Mouse (Mus musculus) liver, embryonic 13.5 days (tissue): ENCODE data around the gene Flnb. TPM values are rescaled to one million over a fixed set of nuclear protein-coding genes. Genes with fewer than 3 reads are reported as not detected.
A peak's percentile ranks its signal among the peaks of the same experiment; 100 is the strongest.

Experiments used
- ATAC-seq: fragments of 200-750 bp; cut with Nextera tagmentation; 2 replicates; pipeline ENCODE4 v1.8.0; 2017; ENCODE audit warnings: low read depth, mild to moderate bottlenecking, moderate number of reproducible peaks, moderate library complexity
- DNase-seq: peaks from one replicate; pipeline ENCODE4 v3.0.0; 2022
- H3K27ac ChIP-seq: fragments of 300-500 bp; sonication (generic); 2 replicates; pipeline ENCODE4 v1.5.1; 2015; ENCODE audit warnings: moderate library complexity, mild to moderate bottlenecking, inconsistent platforms
- H3K27me3 ChIP-seq: fragments of 300-500 bp; sonication (generic); 2 replicates; pipeline ENCODE4 v1.6.1; 2015; ENCODE audit warnings: mild to moderate bottlenecking, inconsistent platforms
- H3K36me3 ChIP-seq: fragments of 300-500 bp; sonication (generic); 2 replicates; pipeline ENCODE4 v1.6.1; 2015; ENCODE audit warnings: mild to moderate bottlenecking, inconsistent platforms
- H3K4me1 ChIP-seq: fragments of 300-500 bp; sonication (generic); replicated peaks from 2 replicates; pipeline ENCODE4 v1.6.1; 2015; ENCODE audit warnings: inconsistent platforms
- H3K4me2 ChIP-seq: fragments of 300-500 bp; sonication (generic); 2 replicates; pipeline ENCODE4 v1.6.1; 2015; ENCODE audit warnings: inconsistent platforms, mild to moderate bottlenecking, moderate library complexity
- H3K4me3 ChIP-seq: fragments of 300-500 bp; sonication (generic); replicated peaks from 2 replicates; pipeline ENCODE4 v1.5.1; 2015; ENCODE audit warnings: mild to moderate bottlenecking, inconsistent platforms
- H3K9ac ChIP-seq: fragments of 300-500 bp; sonication (generic); 2 replicates; pipeline ENCODE4 v1.6.1; 2015; ENCODE audit warnings: mild to moderate bottlenecking, inconsistent platforms
- H3K9me3 ChIP-seq: fragments of 300-500 bp; sonication (generic); replicated peaks from 2 replicates; pipeline ENCODE4 v1.6.1; 2016; ENCODE audit warnings: inconsistent platforms
- WGBS: fragments of 180-500 bp; shearing (Covaris S2); methylation state at CpG from one replicate; pipeline ENCODE4 v1.1.7; 2015; ENCODE audit not compliant: insufficient replicate concordance; 5-methylcytosine and 5-hydroxymethylcytosine counted together
- polyA plus RNA-seq: library from polyadenylated mRNA; unstranded; fragments of >200 nt; fragmentation: Nextera tagmentation; extraction: Ambion mirVana; gene quantifications from 2 replicates; pipeline ENCODE4 v1.2.1, GENCODE M21; 2015

Gene Flnb
- polyA plus RNA-seq, 1 experiment from 2014 or later: 2.9 TPM

DNA sequence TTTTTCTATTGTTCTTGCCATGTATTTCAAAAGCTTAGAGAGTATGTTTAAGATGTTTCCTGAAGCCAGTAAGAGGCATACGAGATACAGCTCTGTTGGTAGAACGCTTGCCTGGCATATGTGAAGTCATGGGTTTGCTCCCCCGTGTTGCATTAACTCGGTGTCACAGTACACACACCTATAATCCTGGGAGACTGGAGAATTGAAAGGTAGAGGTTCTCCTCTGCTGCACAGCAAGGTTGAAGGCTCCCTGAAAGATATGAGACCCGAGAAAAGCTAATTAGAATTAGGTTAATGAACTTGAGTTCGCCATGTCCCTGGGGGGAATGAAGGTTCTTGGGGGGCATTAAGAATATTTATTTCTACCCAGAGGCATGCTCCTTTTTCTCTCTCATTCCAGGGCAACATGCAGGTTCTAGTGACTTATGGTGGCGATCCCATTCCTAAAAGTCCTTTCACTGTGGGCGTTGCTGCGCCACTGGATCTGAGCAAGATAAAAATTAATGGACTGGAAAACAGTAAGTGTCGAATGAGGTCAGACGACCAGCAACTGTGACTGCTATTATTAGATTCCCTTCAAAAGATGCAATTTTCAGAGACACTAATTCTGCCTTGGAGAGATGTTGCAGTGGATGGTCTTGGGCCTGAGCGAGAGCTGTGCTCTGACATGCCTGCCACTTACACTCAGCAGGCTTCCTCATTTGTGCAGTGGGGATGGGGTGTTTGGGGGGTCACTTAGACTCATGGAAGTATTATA lies 83.9 kb downstream of the Flnb start:
- Histone ChIP-seq H3K9me3 (no peaks in the 10 kb centered on the region), H3K9ac (no peak overlapping the region), H3K36me3 (peaks cover 8% of the 10 kb centered on the region), H3K4me2 (no peak overlapping the region), H3K27me3 (no peaks in the 10 kb centered on the region), H3K4me1 (no peaks in the 10 kb centered on the region), H3K4me3 (no peak overlapping the region), H3K27ac (no peak overlapping the region)
- no peak for ATAC-seq
- DNase-seq: no peak
- WGBS: 69% methylated on average over 12 of the region's 12 CpGs

DNA sequence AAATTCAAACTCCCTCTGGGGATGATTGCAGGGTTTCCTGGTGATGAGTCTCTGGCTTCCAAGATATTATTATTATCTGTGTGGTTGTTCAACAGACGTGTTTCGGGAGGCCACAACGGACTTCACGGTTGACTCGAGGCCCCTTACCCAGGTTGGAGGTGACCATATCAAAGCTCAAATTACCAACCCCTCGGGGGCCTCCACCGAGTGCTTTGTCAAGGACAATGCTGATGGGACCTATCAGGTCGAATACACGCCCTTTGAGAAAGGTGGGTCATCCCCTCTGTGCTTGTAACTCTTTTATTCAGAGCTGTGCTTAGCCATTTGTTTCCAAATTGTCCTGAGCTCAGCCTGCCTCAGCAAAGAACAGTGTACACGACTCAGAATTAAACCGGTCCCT lies 89.3 kb downstream of the Flnb start:
- 43% methylated on average over 11 of the region's 11 CpGs for WGBS
- no peak for ATAC-seq

DNA sequence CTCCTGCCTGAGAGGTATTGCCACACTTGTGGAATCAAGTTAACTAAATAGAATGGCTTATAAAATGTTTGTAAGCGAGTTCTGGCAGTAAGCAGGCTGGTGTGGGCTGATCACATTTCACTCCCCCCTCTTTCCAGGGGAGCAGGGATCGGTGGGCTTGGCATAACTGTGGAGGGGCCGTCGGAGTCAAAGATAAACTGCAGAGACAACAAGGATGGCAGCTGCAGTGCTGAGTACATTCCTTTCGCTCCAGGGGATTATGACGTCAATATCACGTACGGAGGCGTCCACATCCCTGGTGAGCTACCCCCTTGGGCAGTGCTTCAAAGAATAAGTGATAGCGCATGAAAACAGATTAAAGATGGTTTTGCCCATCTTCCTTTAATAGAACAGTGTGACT lies 91.7 kb downstream of the Flnb start:
- no peak for DNase-seq
- WGBS: 82% methylated on average over 10 of the region's 10 CpGs
- ATAC-seq: no peak
- no peaks in the 10 kb centered on the region for H3K27me3 ChIP-seq
- H3K4me2 ChIP-seq: no peak overlapping the region
- H3K4me3 ChIP-seq: no peak overlapping the region
- H3K4me1 ChIP-seq: no peaks in the 10 kb centered on the region
- H3K27ac ChIP-seq: no peak overlapping the region
- peaks cover 20% of the 10 kb centered on the region for H3K36me3 ChIP-seq
- H3K9me3 ChIP-seq: no peaks in the 10 kb centered on the region
- no peak overlapping the region for H3K9ac ChIP-seq

More for the DNA sequence above, 89.3 kb downstream of the Flnb start:
- DNase-seq: peak; percentile 16
- no peaks in the 10 kb centered on the region for H3K4me1 ChIP-seq
- H3K27me3 ChIP-seq: no peaks in the 10 kb centered on the region
- H3K4me2 ChIP-seq: no peak overlapping the region
- H3K4me3 ChIP-seq: no peak overlapping the region
- no peaks in the 10 kb centered on the region for H3K9me3 ChIP-seq
- H3K27ac ChIP-seq: no peak overlapping the region
- H3K9ac ChIP-seq: no peak overlapping the region
- peaks cover 17% of the 10 kb centered on the region for H3K36me3 ChIP-seq

- H3K4me1 ChIP-seq: peaks cover 11% of the 10 kb centered on the region
- H3K9ac ChIP-seq: no peak overlapping the region
- WGBS: 50% methylated on average over 7 of the region's 7 CpGs
- DNase-seq (no peak), ATAC-seq (peak; percentile 32; the same call in 1 of the 2 replicates)
- peaks cover 6% of the 10 kb centered on the region; the same call in 1 of the 2 replicates for H3K36me3 ChIP-seq
- no peaks in the 10 kb centered on the region for H3K27me3 ChIP-seq
- no peaks in the 10 kb centered on the region for H3K9me3 ChIP-seq
- H3K4me3 ChIP-seq: no peak overlapping the region
- H3K27ac ChIP-seq: no peak overlapping the region; the same call in 1 of the 2 replicates
- H3K4me2 ChIP-seq: no peak overlapping the region
Observed at GRCm38 (mm10) chr14:7913842-7914241, 96.1 kb downstream of the Flnb start.

GRCm38 (mm10) chr14:7914461-7914860 lies 96.7 kb downstream of the Flnb start:
- ATAC-seq (no peak), DNase-seq (no peak)
- H3K27ac ChIP-seq: no peak overlapping the region
- H3K9me3 ChIP-seq: no peaks in the 10 kb centered on the region
- no peaks in the 10 kb centered on the region for H3K27me3 ChIP-seq
- H3K4me2 ChIP-seq: no peak overlapping the region
- H3K9ac ChIP-seq: no peak overlapping the region
- WGBS: 47% methylated on average over 4 of the region's 4 CpGs
- H3K4me1 ChIP-seq: peaks cover 13% of the 10 kb centered on the region
- peaks cover 12% of the 10 kb centered on the region for H3K36me3 ChIP-seq
- H3K4me3 ChIP-seq: no peak overlapping the region

DNA sequence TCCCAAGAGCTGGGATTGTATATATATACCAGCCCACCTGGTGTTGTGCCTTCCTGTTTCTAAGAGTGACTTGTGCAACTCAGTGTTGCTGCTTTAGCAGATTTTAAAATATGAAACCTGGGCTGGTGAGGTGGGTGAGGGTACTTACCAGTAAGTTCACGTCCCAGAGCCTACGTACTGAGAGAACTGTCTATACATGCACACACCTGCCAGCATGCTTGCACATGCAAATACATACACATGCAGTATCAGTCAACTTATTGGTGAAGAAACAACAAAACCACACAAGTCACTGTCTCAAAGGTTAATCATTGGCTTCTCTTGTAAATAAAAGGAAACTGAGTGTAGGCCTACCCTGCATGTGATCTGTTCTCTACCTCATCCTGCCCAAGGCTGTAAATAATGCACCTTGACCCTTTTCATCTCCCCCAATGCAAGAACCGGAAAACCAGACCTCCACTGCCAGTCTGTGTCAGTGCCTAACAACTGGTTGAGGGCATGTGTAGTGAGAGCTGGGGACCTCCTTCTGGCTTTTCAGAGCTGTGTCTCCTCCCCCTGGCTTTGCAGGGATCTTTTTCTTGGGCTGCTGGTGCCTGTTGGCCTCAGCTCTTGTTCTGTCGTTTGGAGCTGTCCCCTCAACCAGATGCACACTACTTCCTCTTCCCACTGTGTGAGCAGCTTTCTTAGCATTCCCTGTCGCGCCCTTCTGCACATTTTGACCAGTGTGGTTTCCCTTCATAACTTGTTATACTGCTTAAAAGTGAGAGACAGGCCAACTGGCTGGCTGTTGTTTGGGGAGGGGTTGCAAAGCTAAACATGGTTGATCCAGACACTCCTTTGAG lies 100.6 kb downstream of the Flnb start:
- Histone ChIP-seq H3K9ac (no peak overlapping the region), H3K4me2 (no peak overlapping the region), H3K36me3 (peaks cover 17% of the 10 kb centered on the region), H3K9me3 (no peaks in the 10 kb centered on the region), H3K4me1 (peaks cover 13% of the 10 kb centered on the region), H3K27me3 (no peaks in the 10 kb centered on the region), H3K4me3 (no peak overlapping the region), H3K27ac (peak overlapping the region; percentile 34)
- 52% methylated on average over 6 of the region's 6 CpGs for WGBS
- ATAC-seq (no peak), DNase-seq (no peak)

GRCm38 (mm10) chr14:7919309-7919708 lies 101.6 kb downstream of the Flnb start:
- H3K36me3 ChIP-seq: peaks cover 23% of the 10 kb centered on the region

GRCm38 (mm10) chr14:7919921-7920320 lies 102.2 kb downstream of the Flnb start:
- Histone ChIP-seq H3K4me1 (peaks cover 13% of the 10 kb centered on the region), H3K9me3 (no peaks in the 10 kb centered on the region), H3K9ac (no peak overlapping the region), H3K4me2 (no peak overlapping the region), H3K27ac (no peak overlapping the region), H3K36me3 (peaks cover 24% of the 10 kb centered on the region), H3K27me3 (no peaks in the 10 kb centered on the region), H3K4me3 (no peak overlapping the region)
- no peak for DNase-seq
- WGBS: 61% methylated on average over 4 of the region's 4 CpGs
- no peak for ATAC-seq

More at GRCm38 (mm10) chr14:7919309-7919708, 101.6 kb downstream of the Flnb start:
- Histone ChIP-seq H3K27ac (no peak overlapping the region), H3K4me2 (no peak overlapping the region), H3K9me3 (no peaks in the 10 kb centered on the region), H3K4me3 (no peak overlapping the region), H3K27me3 (no peaks in the 10 kb centered on the region), H3K9ac (no peak overlapping the region), H3K4me1 (peaks cover 13% of the 10 kb centered on the region)
- 61% methylated on average over 5 of the region's 5 CpGs for WGBS
- ATAC-seq (no peak), DNase-seq (no peak)

DNA sequence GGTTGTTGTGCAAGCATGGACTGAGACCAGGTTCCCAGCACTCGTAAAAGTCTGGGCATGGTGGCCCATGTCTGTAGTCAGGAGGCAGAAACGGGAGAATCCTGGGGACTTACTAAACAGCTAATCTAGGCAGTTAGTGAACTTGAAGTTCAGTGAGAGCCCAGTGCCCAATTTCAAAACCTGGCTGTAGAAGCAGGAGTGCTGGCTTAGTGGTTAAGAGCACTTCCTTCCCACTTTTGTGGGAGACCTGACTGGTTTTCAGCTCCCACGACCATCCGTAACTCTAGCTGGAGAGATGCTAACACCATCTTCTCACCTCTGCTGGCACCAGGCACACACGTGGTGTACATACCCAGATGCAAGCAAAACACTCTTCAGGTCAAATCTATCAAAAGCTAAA lies 103.7 kb downstream of the Flnb start:
- H3K9ac ChIP-seq: no peak overlapping the region
- H3K36me3 ChIP-seq: peaks cover 31% of the 10 kb centered on the region
- H3K4me2 ChIP-seq: no peak overlapping the region
- WGBS: 43% methylated on average over 5 of the region's 5 CpGs
- no peak overlapping the region for H3K4me3 ChIP-seq
- no peaks in the 10 kb centered on the region for H3K27me3 ChIP-seq
- ATAC-seq: no peak
- no peak overlapping the region for H3K27ac ChIP-seq
- DNase-seq: no peak
- H3K9me3 ChIP-seq: no peaks in the 10 kb centered on the region
- peaks cover 13% of the 10 kb centered on the region for H3K4me1 ChIP-seq

DNA sequence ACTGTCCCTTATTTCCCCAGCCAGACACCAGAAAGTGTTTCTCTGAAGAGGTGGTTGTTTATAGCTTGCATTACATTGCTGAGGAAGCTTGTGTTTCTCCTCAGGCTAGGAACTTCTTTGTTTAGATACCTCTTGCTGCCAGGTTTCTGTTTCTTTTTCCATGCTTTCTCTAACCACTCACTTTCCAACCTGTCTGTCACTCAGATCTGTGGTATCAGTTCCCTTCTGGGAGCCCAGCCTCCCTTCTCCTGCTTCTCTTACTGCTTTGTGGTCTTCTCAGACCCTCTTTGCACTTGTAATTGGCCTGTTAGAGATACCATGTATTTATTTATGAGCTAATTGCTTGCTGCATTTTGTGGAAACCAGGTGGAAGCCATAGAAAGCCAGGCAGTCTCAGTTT lies 105.9 kb downstream of the Flnb start:
- H3K9me3 ChIP-seq: no peaks in the 10 kb centered on the region
- H3K4me2 ChIP-seq: no peak overlapping the region
- DNase-seq (no peak), ATAC-seq (no peak)
- no peaks in the 10 kb centered on the region for H3K27me3 ChIP-seq
- no peak overlapping the region for H3K27ac ChIP-seq
- no peak overlapping the region for H3K4me3 ChIP-seq
- H3K4me1 ChIP-seq: peaks cover 4% of the 10 kb centered on the region; the same call in 1 of the 2 replicates
- no peak overlapping the region for H3K9ac ChIP-seq
- peaks cover 39% of the 10 kb centered on the region for H3K36me3 ChIP-seq

- ATAC-seq (no peak), DNase-seq (no peak)
- H3K4me2 ChIP-seq: no peak overlapping the region
- H3K9me3 ChIP-seq: no peaks in the 10 kb centered on the region
- 23% methylated on average over 1 of the region's 1 CpGs for WGBS
- H3K9ac ChIP-seq: no peak overlapping the region
- no peak overlapping the region for H3K4me3 ChIP-seq
- no peaks in the 10 kb centered on the region for H3K27me3 ChIP-seq
- H3K4me1 ChIP-seq: peaks cover 20% of the 10 kb centered on the region
- H3K36me3 ChIP-seq: peaks cover 41% of the 10 kb centered on the region
- H3K27ac ChIP-seq: no peak overlapping the region
Observed at GRCm38 (mm10) chr14:7928362-7928761, 110.6 kb downstream of the Flnb start.
